Mouse (Mus musculus): Measurements from ENCODE around the gene Gm11172.

- no peak for TF ChIP-seq CTCF (IDR thresholded peaks at IDR 0.05; ENCODE audit: control insufficient read depth, insufficient read depth, insufficient replicate concordance, low read depth, low read length)
- TF ChIP-seq POLR2A (IDR thresholded peaks at IDR 0.05; ENCODE audit: control insufficient read depth, low read depth, low read length), result no peak
These were observed 30.8 kb upstream of the Gm11172 start for GRCm38 (mm10) chr16:10781862-10782371.

Data from testis, adult 2 months (tissue).